Mouse (Mus musculus): ENCODE measurements around the gene Cryba4. TPM values are rescaled to one million over a fixed set of nuclear protein-coding genes. Genes with fewer than 3 reads are reported as not detected.

Gene Cryba4
- polyA plus RNA-seq, 1 experiment = 0.61 TPM

DNA sequence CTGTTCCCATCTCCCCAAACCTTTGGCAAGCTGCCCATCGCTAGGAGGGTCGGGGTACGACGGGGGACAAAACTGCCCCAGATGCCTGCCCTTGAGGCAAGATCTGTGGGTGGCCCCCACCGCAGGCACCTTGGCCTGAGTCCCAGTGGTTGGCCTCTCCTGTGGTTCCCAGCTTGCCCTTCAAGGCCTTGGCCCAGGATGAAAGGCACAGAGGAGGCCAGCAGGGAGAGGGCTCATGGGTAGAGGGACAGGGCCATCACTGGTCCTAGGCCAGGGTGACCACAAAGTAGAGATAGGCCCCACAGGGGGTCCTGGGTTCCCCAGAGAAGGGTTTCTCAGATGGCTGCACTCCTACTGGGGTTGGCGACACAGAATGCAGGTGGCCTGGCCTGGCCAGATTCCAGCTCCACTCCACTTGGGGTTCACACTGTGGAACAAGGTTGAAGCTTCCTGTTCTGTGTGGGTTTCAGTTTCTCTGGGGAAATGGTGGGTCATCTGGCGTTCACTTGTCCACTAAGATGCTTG, 2.0 kb upstream of the Cryba4 start:
- no peaks in the 10 kb centered on the region; the same call in 1 of the 2 replicates for H3K4me1 ChIP-seq (ENCODE audit: control insufficient read depth, insufficient read depth, low read length)
- H3K36me3 ChIP-seq (ENCODE audit: control insufficient read depth, insufficient read depth, low read length) = no peaks in the 10 kb centered on the region
- H3K27ac ChIP-seq (ENCODE audit: control insufficient read depth, insufficient read depth, low read depth, low read length) = no peak overlapping the region; the same call in 1 of the 2 replicates
- no peak for TF ChIP-seq CTCF (IDR thresholded peaks at IDR 0.05; ENCODE audit: control insufficient read depth, insufficient read depth, insufficient replicate concordance, low read depth, low read length)
- no peak for TF ChIP-seq POLR2A (IDR thresholded peaks at IDR 0.05; ENCODE audit: control insufficient read depth, low read depth, low read length)
- H3K4me3 ChIP-seq (ENCODE audit: control insufficient read depth, low read depth, low read length) = no peak overlapping the region
- no peaks in the 10 kb centered on the region for H3K27me3 ChIP-seq (ENCODE audit: control insufficient read depth, insufficient read depth, low read length)

DNA sequence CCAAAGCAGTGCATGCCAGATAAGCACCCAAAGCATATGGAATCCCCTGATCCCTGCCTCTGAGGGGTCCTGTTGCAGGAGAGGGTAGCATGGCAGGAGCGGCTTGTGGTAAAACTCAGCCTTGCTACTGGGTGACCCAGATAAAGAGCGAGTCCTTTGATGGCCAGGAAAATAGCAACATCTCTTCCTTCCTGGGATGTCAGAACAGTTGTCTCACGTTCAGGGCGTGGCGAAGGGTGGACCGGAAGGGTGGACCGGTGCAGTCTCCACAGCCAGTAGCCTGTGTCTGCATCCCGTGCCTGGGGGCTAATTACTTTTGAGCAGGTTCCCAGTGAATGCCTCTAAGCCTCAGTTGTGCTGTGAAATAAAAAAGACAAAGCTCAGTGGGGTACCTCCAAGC, 851 bp upstream of the Cryba4 start:
- H3K36me3 ChIP-seq (ENCODE audit: control insufficient read depth, insufficient read depth, low read length) = no peaks in the 10 kb centered on the region
- no peak for TF ChIP-seq POLR2A (IDR thresholded peaks at IDR 0.05; ENCODE audit: control insufficient read depth, low read depth, low read length)
- no peak for TF ChIP-seq CTCF (IDR thresholded peaks at IDR 0.05; ENCODE audit: control insufficient read depth, insufficient read depth, insufficient replicate concordance, low read depth, low read length)
- H3K4me3 ChIP-seq (ENCODE audit: control insufficient read depth, low read depth, low read length) = no peak overlapping the region
- no peaks in the 10 kb centered on the region for H3K27me3 ChIP-seq (ENCODE audit: control insufficient read depth, insufficient read depth, low read length)
- H3K27ac ChIP-seq (ENCODE audit: control insufficient read depth, insufficient read depth, low read depth, low read length) = no peak overlapping the region
- H3K4me1 ChIP-seq (ENCODE audit: control insufficient read depth, insufficient read depth, low read length) = no peaks in the 10 kb centered on the region; the same call in 1 of the 2 replicates

DNA sequence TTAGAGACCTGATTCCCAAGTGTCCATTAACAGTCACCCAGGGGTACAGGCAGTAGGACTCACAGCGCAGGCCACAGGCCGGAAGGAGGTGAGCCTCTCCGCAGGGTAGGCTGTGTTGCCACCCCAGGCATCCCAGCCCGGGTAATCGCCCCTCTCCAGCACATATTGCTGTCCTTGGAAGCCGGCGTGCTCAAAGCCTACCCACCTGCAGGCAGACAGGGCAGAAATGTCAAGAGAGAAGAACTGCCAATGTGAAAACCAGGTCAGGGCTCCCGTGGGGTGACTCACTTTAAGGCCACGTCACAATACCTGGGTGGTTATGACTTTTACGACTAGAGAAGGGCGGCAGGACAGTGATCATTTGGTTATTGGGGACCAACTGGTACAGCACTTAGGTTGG, 3.2 kb downstream of the Cryba4 start:
- no peak overlapping the region for H3K27ac ChIP-seq (ENCODE audit: control insufficient read depth, insufficient read depth, low read depth, low read length)
- H3K27me3 ChIP-seq (ENCODE audit: control insufficient read depth, insufficient read depth, low read length) = no peaks in the 10 kb centered on the region
- no peaks in the 10 kb centered on the region; the same call in 1 of the 2 replicates for H3K4me1 ChIP-seq (ENCODE audit: control insufficient read depth, insufficient read depth, low read length)
- TF ChIP-seq CTCF (IDR thresholded peaks at IDR 0.05; ENCODE audit: control insufficient read depth, insufficient read depth, insufficient replicate concordance, low read depth, low read length) = no peak
- H3K36me3 ChIP-seq (ENCODE audit: control insufficient read depth, insufficient read depth, low read length) = no peaks in the 10 kb centered on the region
- H3K4me3 ChIP-seq (ENCODE audit: control insufficient read depth, low read depth, low read length) = no peak overlapping the region

DNA sequence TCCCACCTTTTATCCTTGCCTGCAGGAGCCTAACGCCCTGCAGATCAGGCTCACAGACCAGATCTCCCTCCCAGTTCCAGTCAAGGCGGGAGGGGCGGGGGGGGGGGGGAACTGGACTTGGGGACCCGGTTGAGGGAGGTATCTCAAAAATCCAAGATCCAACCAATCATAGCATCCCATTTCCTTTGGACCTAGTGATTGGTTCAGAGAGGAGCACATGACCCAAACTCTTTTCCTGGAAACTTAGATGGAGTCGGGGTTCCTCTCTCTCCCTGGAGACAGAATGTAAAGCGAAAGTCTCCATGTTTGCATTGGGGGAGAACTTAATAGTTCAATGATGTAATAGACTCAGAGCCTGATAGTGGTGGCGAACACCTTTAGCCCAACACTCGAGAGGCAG, 4.9 kb downstream of the Cryba4 start:
- no peaks in the 10 kb centered on the region for H3K27me3 ChIP-seq (ENCODE audit: control insufficient read depth, insufficient read depth, low read length)
- H3K4me1 ChIP-seq (ENCODE audit: control insufficient read depth, insufficient read depth, low read length) = no peaks in the 10 kb centered on the region; the same call in 1 of the 2 replicates
- no peak overlapping the region for H3K27ac ChIP-seq (ENCODE audit: control insufficient read depth, insufficient read depth, low read depth, low read length)
- H3K36me3 ChIP-seq (ENCODE audit: control insufficient read depth, insufficient read depth, low read length) = no peaks in the 10 kb centered on the region
- TF ChIP-seq CTCF (IDR thresholded peaks at IDR 0.05; ENCODE audit: control insufficient read depth, insufficient read depth, insufficient replicate concordance, low read depth, low read length) = no peak
- no peak for TF ChIP-seq POLR2A (IDR thresholded peaks at IDR 0.05; ENCODE audit: control insufficient read depth, low read depth, low read length)
- no peak overlapping the region for H3K4me3 ChIP-seq (ENCODE audit: control insufficient read depth, low read depth, low read length)

DNA sequence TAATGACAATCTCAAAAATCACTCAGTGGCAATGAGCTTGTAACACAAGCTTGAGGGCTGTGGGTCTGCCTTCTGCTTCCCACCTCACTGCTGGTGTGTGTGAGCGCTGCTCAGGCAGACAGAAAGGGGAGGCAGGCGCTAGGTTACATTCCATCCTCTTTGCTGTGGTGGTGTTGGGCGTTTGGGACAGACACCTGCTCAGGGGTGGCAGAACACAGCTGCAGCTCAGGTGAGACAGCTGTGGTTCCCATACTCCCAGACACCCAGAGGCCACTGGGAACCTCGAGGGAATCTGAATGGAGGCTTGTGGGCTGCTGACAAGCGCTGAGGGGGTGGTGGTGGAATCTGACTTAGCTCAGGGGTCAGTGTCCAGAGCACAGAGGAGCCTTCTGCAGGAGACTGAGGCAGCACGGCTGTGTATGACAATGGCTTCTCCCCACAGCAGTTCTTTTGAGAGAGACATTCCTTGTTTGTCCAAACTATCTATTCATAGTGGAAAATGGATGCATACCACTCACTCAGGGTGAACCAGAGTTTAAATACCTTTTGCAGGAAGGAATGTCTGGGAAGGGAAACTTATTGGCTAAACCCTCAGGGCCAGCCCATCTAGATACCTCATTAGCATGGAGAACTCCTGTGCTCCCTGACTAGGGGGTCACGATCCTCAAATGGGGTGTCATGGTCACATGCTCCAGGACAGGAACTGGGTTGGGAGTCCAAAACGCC, 7.3 kb downstream of the Cryba4 start:
- Histone ChIP-seq H3K4me1 (ENCODE audit: control insufficient read depth, insufficient read depth, low read length) (no peaks in the 10 kb centered on the region; the same call in 1 of the 2 replicates), H3K27ac (ENCODE audit: control insufficient read depth, insufficient read depth, low read depth, low read length) (no peak overlapping the region), H3K27me3 (ENCODE audit: control insufficient read depth, insufficient read depth, low read length) (no peaks in the 10 kb centered on the region), H3K4me3 (ENCODE audit: control insufficient read depth, low read depth, low read length) (no peak overlapping the region), H3K36me3 (ENCODE audit: control insufficient read depth, insufficient read depth, low read length) (no peaks in the 10 kb centered on the region)
- no peak for TF ChIP-seq POLR2A (IDR thresholded peaks at IDR 0.05; ENCODE audit: control insufficient read depth, low read depth, low read length)
- TF ChIP-seq CTCF (IDR thresholded peaks at IDR 0.05; ENCODE audit: control insufficient read depth, insufficient read depth, insufficient replicate concordance, low read depth, low read length) = no peak

DNA sequence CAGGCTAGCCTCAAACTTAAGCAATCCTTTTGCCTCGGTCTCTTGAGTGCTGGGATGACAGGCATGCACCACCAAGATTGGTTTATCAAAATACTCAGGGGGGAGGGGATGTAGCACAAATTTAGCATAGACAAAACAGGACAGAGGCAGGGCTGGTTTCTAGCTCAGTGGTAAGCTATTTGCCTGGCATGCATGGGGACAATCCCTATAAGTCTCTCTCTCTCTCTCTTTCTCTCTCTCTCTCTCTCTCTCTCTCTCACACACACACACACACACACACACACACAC, 8.1 kb downstream of the Cryba4 start:
- H3K4me3 ChIP-seq (ENCODE audit: control insufficient read depth, low read depth, low read length) = no peak overlapping the region
- no peaks in the 10 kb centered on the region; the same call in 1 of the 2 replicates for H3K4me1 ChIP-seq (ENCODE audit: control insufficient read depth, insufficient read depth, low read length)
- TF ChIP-seq CTCF (IDR thresholded peaks at IDR 0.05; ENCODE audit: control insufficient read depth, insufficient read depth, insufficient replicate concordance, low read depth, low read length) = no peak
- TF ChIP-seq POLR2A (IDR thresholded peaks at IDR 0.05; ENCODE audit: control insufficient read depth, low read depth, low read length) = no peak
- no peak overlapping the region for H3K27ac ChIP-seq (ENCODE audit: control insufficient read depth, insufficient read depth, low read depth, low read length)
- no peaks in the 10 kb centered on the region for H3K36me3 ChIP-seq (ENCODE audit: control insufficient read depth, insufficient read depth, low read length)
- H3K27me3 ChIP-seq (ENCODE audit: control insufficient read depth, insufficient read depth, low read length) = no peaks in the 10 kb centered on the region

DNA sequence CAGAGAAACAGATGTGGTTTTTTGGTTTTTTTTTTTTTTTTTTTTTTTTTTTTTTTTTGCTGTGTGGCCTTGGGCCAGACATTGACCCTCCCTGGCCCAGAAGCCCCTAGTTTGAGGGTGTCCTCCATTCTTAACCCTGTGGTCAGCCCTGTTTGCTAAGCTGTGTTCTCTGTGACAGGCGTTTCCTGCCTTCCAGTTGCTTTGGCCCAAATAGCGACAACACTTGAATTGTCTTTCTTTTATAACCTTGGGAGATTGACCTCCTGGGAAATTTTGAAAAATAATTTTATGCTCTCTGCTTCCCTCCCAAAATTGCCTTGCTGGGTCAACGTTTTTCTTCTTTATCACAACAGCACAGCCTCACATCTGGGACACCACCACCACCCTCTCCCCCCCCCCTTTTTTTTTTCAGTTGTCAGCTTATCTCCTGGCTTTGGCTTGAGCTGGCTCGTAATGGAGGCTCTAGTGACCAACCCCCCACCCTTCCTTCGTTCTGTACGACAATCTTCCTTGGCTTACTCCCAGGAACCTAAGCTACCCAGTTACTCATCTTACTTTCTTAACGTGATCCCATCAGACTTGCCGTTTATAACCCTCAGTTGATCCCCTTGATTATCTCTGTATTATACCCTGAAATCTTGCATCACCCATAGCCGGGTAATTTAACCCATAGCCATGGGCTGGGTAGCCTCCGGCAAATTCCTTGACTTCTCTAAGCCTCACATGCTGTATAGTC, 8.6 kb downstream of the Cryba4 start:
- Histone ChIP-seq H3K27ac (ENCODE audit: control insufficient read depth, insufficient read depth, low read depth, low read length) (no peak overlapping the region), H3K27me3 (ENCODE audit: control insufficient read depth, insufficient read depth, low read length) (no peaks in the 10 kb centered on the region), H3K4me3 (ENCODE audit: control insufficient read depth, low read depth, low read length) (no peak overlapping the region), H3K36me3 (ENCODE audit: control insufficient read depth, insufficient read depth, low read length) (no peaks in the 10 kb centered on the region), H3K4me1 (ENCODE audit: control insufficient read depth, insufficient read depth, low read length) (no peaks in the 10 kb centered on the region; the same call in 1 of the 2 replicates)
- TF ChIP-seq POLR2A (IDR thresholded peaks at IDR 0.05; ENCODE audit: control insufficient read depth, low read depth, low read length) (no peak), CTCF (IDR thresholded peaks at IDR 0.05; ENCODE audit: control insufficient read depth, insufficient read depth, insufficient replicate concordance, low read depth, low read length) (no peak)
